Mouse (Mus musculus): ENCODE data around the gene Sirt6.
A peak's percentile ranks its signal among the peaks of the same experiment; 100 is the strongest.

Gene Sirt6

GRCm38 (mm10) chr10:81595599-81595998, 32.0 kb downstream of the Sirt6 start:
- DNase-seq (ENCODE audit: low spot score in 2 of 2) = no peak

- DNase-seq (ENCODE audit: low spot score in 2 of 2) = no peak
Observed at GRCm38 (mm10) chr10:81593935-81594334, 33.7 kb downstream of the Sirt6 start.

- no peak for DNase-seq (ENCODE audit: low spot score in 2 of 2)
Observed at GRCm38 (mm10) chr10:81593223-81593622, 34.4 kb downstream of the Sirt6 start.

- no peak for DNase-seq (ENCODE audit: low spot score in 2 of 2)
Observed at GRCm38 (mm10) chr10:81592631-81593030, 35.0 kb downstream of the Sirt6 start.

GRCm38 (mm10) chr10:81591846-81592245, 35.8 kb downstream of the Sirt6 start:
- DNase-seq (ENCODE audit: low spot score in 2 of 2) = no peak

GRCm38 (mm10) chr10:81588739-81589138, 38.9 kb downstream of the Sirt6 start:
- no peak for DNase-seq (ENCODE audit: low spot score in 2 of 2)

GRCm38 (mm10) chr10:81583347-81583746, 44.2 kb downstream of the Sirt6 start:
- no peak for DNase-seq (ENCODE audit: low spot score in 2 of 2)

- no peak for DNase-seq (ENCODE audit: low spot score in 2 of 2)
Observed at GRCm38 (mm10) chr10:81580441-81581070, 47.0 kb downstream of the Sirt6 start.

GRCm38 (mm10) chr10:81579967-81580366, 47.6 kb downstream of the Sirt6 start:
- DNase-seq (ENCODE audit: low spot score in 2 of 2) = no peak

- no peak for DNase-seq (ENCODE audit: low spot score in 2 of 2)
Observed at GRCm38 (mm10) chr10:81575695-81576094, 51.9 kb downstream of the Sirt6 start.

- no peak for DNase-seq (ENCODE audit: low spot score in 2 of 2)
Observed at GRCm38 (mm10) chr10:81575208-81575631, 52.4 kb downstream of the Sirt6 start.

- no peak for DNase-seq (ENCODE audit: low spot score in 2 of 2)
Observed at GRCm38 (mm10) chr10:81574081-81575056, 53.2 kb downstream of the Sirt6 start, which contains the start of gene Tle2. TSS of gene Tle2 (plus strand) at chr10:81574561.

- DNase-seq (ENCODE audit: low spot score in 2 of 2) = peak; percentile 77 to 82
Observed at GRCm38 (mm10) chr10:81572975-81573374, 54.6 kb downstream of the Sirt6 start.

- no peak for DNase-seq (ENCODE audit: low spot score in 2 of 2)
Observed at GRCm38 (mm10) chr10:81572133-81572671, 55.4 kb downstream of the Sirt6 start.
